Mouse (Mus musculus) T-helper 1 cell (primary cell): ENCODE data around the gene 1500009L16Rik.

Experiments
- in situ Hi-C: fragments of 300-600 bp; cut with MboI, MseI; formaldehyde crosslinking; loops from one replicate; pipeline ENCODE4 v1.15.1; 2025; ENCODE audit warnings: high pct_unique_total_duplicates

1500009L16Rik gene

GRCm38 (mm10) chr10:83722579-83723031 lies at the start of gene 1500009L16Rik:
Gene 1500009L16Rik, plus strand, starts transcription at chr10:83722865.
- in situ Hi-C loops, result loop anchor here (10.0 kb wide), 2 partner anchors 722 to 1462 kb away; partner anchors contain the start of genes Cry1 and Nuak1

GRCm38 (mm10) chr10:83681334-83681733 lies 41.3 kb upstream of the 1500009L16Rik start:
- in situ Hi-C loops, result no loop called here

- in situ Hi-C loops, result no loop called here
Measured at GRCm38 (mm10) chr10:83688215-83688614, 34.5 kb upstream of the 1500009L16Rik start.

- in situ Hi-C loops, result no loop called here
Measured at GRCm38 (mm10) chr10:83692175-83692895, 30.3 kb upstream of the 1500009L16Rik start.

- in situ Hi-C loops, result no loop called here
Measured at GRCm38 (mm10) chr10:83696226-83696625, 26.4 kb upstream of the 1500009L16Rik start.

- in situ Hi-C loops, result no loop called here
Measured at GRCm38 (mm10) chr10:83706628-83707027, 16.0 kb upstream of the 1500009L16Rik start.

- in situ Hi-C loops, result no loop called here
Measured at GRCm38 (mm10) chr10:83709920-83710319, 12.7 kb upstream of the 1500009L16Rik start.

GRCm38 (mm10) chr10:83711769-83712168 lies 10.9 kb upstream of the 1500009L16Rik start:
- in situ Hi-C loops, result no loop called here

- in situ Hi-C loops, result no loop called here
Measured at GRCm38 (mm10) chr10:83718855-83719474, 3.7 kb upstream of the 1500009L16Rik start.

GRCm38 (mm10) chr10:83723055-83723454 lies 390 bp downstream of the 1500009L16Rik start:
- in situ Hi-C loops, result loop anchor here (10.0 kb wide), 2 partner anchors 722 to 1462 kb away; partner anchors contain the start of genes Cry1 and Nuak1

- in situ Hi-C loops, result loop anchor here (10.0 kb wide), 2 partner anchors 720 to 1460 kb away; partner anchors contain the start of genes Cry1 and Nuak1
Measured at GRCm38 (mm10) chr10:83724351-83725059, 1.8 kb downstream of the 1500009L16Rik start.

GRCm38 (mm10) chr10:83726164-83726563 lies 3.5 kb downstream of the 1500009L16Rik start:
- in situ Hi-C loops, result loop anchor here (10.0 kb wide), 2 partner anchors 719 to 1459 kb away; partner anchors contain the start of genes Cry1 and Nuak1

- in situ Hi-C loops, result loop anchor here (10.0 kb wide), 2 partner anchors 717 to 1457 kb away; partner anchors contain the start of genes Cry1 and Nuak1
Measured at GRCm38 (mm10) chr10:83727846-83728245, 5.2 kb downstream of the 1500009L16Rik start.

GRCm38 (mm10) chr10:83728529-83728928 lies 5.9 kb downstream of the 1500009L16Rik start:
- in situ Hi-C loops, result loop anchor here (10.0 kb wide), 2 partner anchors 716 to 1456 kb away; partner anchors contain the start of genes Cry1 and Nuak1

GRCm38 (mm10) chr10:83729076-83729475 lies 6.4 kb downstream of the 1500009L16Rik start:
- in situ Hi-C loops, result loop anchor here (10.0 kb wide), 2 partner anchors 716 to 1456 kb away; partner anchors contain the start of genes Cry1 and Nuak1

GRCm38 (mm10) chr10:83729492-83729891 lies 6.8 kb downstream of the 1500009L16Rik start:
- in situ Hi-C loops, result loop anchor here (10.0 kb wide), 2 partner anchors 715 to 1455 kb away; partner anchors contain the start of genes Cry1 and Nuak1

GRCm38 (mm10) chr10:83733725-83734124 lies 11.1 kb downstream of the 1500009L16Rik start:
- in situ Hi-C loops, result no loop called here

GRCm38 (mm10) chr10:83738996-83739655 lies 16.5 kb downstream of the 1500009L16Rik start:
- in situ Hi-C loops, result no loop called here

GRCm38 (mm10) chr10:83744656-83745055 lies 22.0 kb downstream of the 1500009L16Rik start:
- in situ Hi-C loops, result no loop called here

GRCm38 (mm10) chr10:83753056-83753455 lies 30.4 kb downstream of the 1500009L16Rik start:
- in situ Hi-C loops, result no loop called here
